Mouse (Mus musculus) gastrocnemius, adult 2 months (tissue): ENCODE measurements at regions not wholly inside any gene's neighbourhood (a gene's known extent, or its start where the extent isn't known, plus 50 kb on each side); places are given as distances from the start of the nearest gene placed in this dataset.

Source experiments
- DNase-seq: peaks from one replicate; pipeline ENCODE4 v3.0.0; 2022
- H3K27ac ChIP-seq: fragments of 200-600 bp; 2 replicates; pipeline ENCODE4 v1.8.1; 2022; ENCODE audit warnings: mild to moderate bottlenecking
- H3K4me3 ChIP-seq: fragments of 200-600 bp; 2 replicates; pipeline ENCODE4 v1.8.1; 2022; ENCODE audit warnings: mild to moderate bottlenecking, moderate library complexity
- CTCF ChIP-seq: fragments of 200-600 bp; IDR thresholded peaks from 2 replicates; pipeline ENCODE4 v1.8.1; 2022; ENCODE audit warnings: antibody characterized with exemption, mild to moderate bottlenecking, moderate library complexity
- intact Hi-C: fragments of 180-260 bp; cut with DNase I; formaldehyde crosslinking; loops from one replicate; pipeline ENCODE4 v1.15.1; 2025

GRCm38 (mm10) chr2:159565255-159565654 lies 768.7 kb downstream of the Gm826 start:
- intact Hi-C loops = no loop called here
- H3K27ac ChIP-seq = peak overlapping the region; percentile 72

GRCm38 (mm10) chr2:159565921-159566320 lies 768.0 kb downstream of the Gm826 start:
- no peak for TF ChIP-seq CTCF
- intact Hi-C loops = no loop called here
- peak; percentile 52 for DNase-seq
- Histone ChIP-seq H3K27ac (peak overlapping the region; percentile 72), H3K4me3 (no peak overlapping the region)

More at GRCm38 (mm10) chr2:159565255-159565654, 768.7 kb downstream of the Gm826 start:
- H3K4me3 ChIP-seq = no peak overlapping the region
- no peak for TF ChIP-seq CTCF
- no peak for DNase-seq

- Histone ChIP-seq H3K27ac (peak overlapping the region; percentile 72), H3K4me3 (no peak overlapping the region)
- DNase-seq = peak; percentile 92
- intact Hi-C loops = no loop called here
- no peak for TF ChIP-seq CTCF
Measured at GRCm38 (mm10) chr2:159566461-159566860, 767.5 kb downstream of the Gm826 start.

- DNase-seq = no peak
- intact Hi-C loops = no loop called here
- TF ChIP-seq CTCF = no peak
- Histone ChIP-seq H3K4me3 (no peak overlapping the region), H3K27ac (no peak overlapping the region)
Measured at GRCm38 (mm10) chr2:159568391-159568790, 765.6 kb downstream of the Gm826 start.

GRCm38 (mm10) chr2:159571862-159572261 lies 762.1 kb downstream of the Gm826 start:
- TF ChIP-seq CTCF = no peak
- DNase-seq = no peak
- no peak overlapping the region for H3K27ac ChIP-seq
- no peak overlapping the region for H3K4me3 ChIP-seq
- intact Hi-C loops = no loop called here

- intact Hi-C loops = no loop called here
- no peak for TF ChIP-seq CTCF
- Histone ChIP-seq H3K27ac (no peak overlapping the region), H3K4me3 (no peak overlapping the region)
- DNase-seq = no peak
Measured at GRCm38 (mm10) chr2:159575271-159575670, 758.7 kb downstream of the Gm826 start.

GRCm38 (mm10) chr2:159583103-159583502 lies 750.9 kb downstream of the Gm826 start:
- no peak overlapping the region for H3K4me3 ChIP-seq

GRCm38 (mm10) chr2:159584641-159585040 lies 749.3 kb downstream of the Gm826 start:
- intact Hi-C loops = no loop called here
- TF ChIP-seq CTCF = no peak
- Histone ChIP-seq H3K27ac (no peak overlapping the region), H3K4me3 (no peak overlapping the region)
- DNase-seq = no peak

More at GRCm38 (mm10) chr2:159583103-159583502, 750.9 kb downstream of the Gm826 start:
- intact Hi-C loops = no loop called here
- H3K27ac ChIP-seq = no peak overlapping the region
- no peak for TF ChIP-seq CTCF
- DNase-seq = no peak

GRCm38 (mm10) chr2:159586697-159587473 lies 747.1 kb downstream of the Gm826 start:
- intact Hi-C loops = no loop called here
- H3K4me3 ChIP-seq = no peak overlapping the region
- no peak overlapping the region for H3K27ac ChIP-seq
- peak; percentile 37 for TF ChIP-seq CTCF
- DNase-seq = no peak

- no peak overlapping the region for H3K27ac ChIP-seq
- intact Hi-C loops = no loop called here
- TF ChIP-seq CTCF = no peak
- H3K4me3 ChIP-seq = no peak overlapping the region
- no peak for DNase-seq
Measured at GRCm38 (mm10) chr2:159591396-159592124, 742.4 kb downstream of the Gm826 start.

GRCm38 (mm10) chr2:159592841-159593240 lies 741.1 kb downstream of the Gm826 start:
- intact Hi-C loops = no loop called here
- no peak for TF ChIP-seq CTCF
- no peak overlapping the region for H3K4me3 ChIP-seq
- no peak overlapping the region for H3K27ac ChIP-seq
- peak; percentile 29 for DNase-seq

- intact Hi-C loops = no loop called here
- Histone ChIP-seq H3K4me3 (no peak overlapping the region), H3K27ac (no peak overlapping the region)
- TF ChIP-seq CTCF = no peak
- DNase-seq = peak; percentile 43
Measured at GRCm38 (mm10) chr2:159596285-159596684, 737.7 kb downstream of the Gm826 start.

- no peak overlapping the region for H3K4me3 ChIP-seq
- intact Hi-C loops = no loop called here
- no peak for TF ChIP-seq CTCF
- no peak for DNase-seq
- no peak overlapping the region for H3K27ac ChIP-seq
Measured at GRCm38 (mm10) chr2:159598080-159598479, 735.9 kb downstream of the Gm826 start.
